ENCODE assay signal across 24 mouse cellular contexts in genomic region chr19:16954736-16955135, GRCm38 (mm10). TPM values are rescaled to one million over a fixed set of nuclear protein-coding genes. Genes with fewer than 3 reads are reported as not detected.
DNase-seq lines count a peak whose midpoint lies in the region; ATAC-seq and TF ChIP-seq lines count a peak whose summit lies in the region.
"Had no signal": no experiment of that assay in that cellular context is flagged by ENCODE, and none has a peak within 500 bp of the region (broad histone marks: within the 10 kb centered on the region; RNA-seq: fewer than 3 reads in every experiment).

No protein-coding gene starts in this region.

- H3K4me2 ChIP-seq in embryonic facial prominence, embryonic 14.5 days (ENCODE audit: low read depth, low read length), result no peak overlapping the region
- no peak overlapping the region; the same call in 1 of the 2 replicates for H3K4me2 ChIP-seq in hindbrain, postnatal 0 days (ENCODE audit: low read depth, low read length)
- no peak overlapping the region for H3K4me2 ChIP-seq in neural tube, embryonic 13.5 days
- H3K4me2 ChIP-seq in neural tube, embryonic 15.5 days, result no peak overlapping the region
- H3K4me2 ChIP-seq: intestine, embryonic 15.5 days had no signal

- ATAC-seq in embryonic facial prominence, embryonic 14.5 days (ENCODE audit: low read depth), result no peak
- no peak for ATAC-seq in hindbrain, postnatal 0 days
- ATAC-seq in neural tube, embryonic 13.5 days (ENCODE audit: low read depth), result no peak
- no peak; the same call in 1 of the 2 replicates for ATAC-seq in neural tube, embryonic 15.5 days (ENCODE audit: low FRiP score)
- ATAC-seq in megakaryocyte, adult 5-6 weeks (ENCODE audit: poor library complexity, severe bottlenecking), result no peak
- ATAC-seq: CD4-positive, CD25-positive, alpha-beta regulatory T cell, adult 4 months had no signal

- no peak overlapping the region for H3K27ac ChIP-seq in embryonic facial prominence, embryonic 14.5 days (replicated peaks; ENCODE audit: low read depth, low read length)
- no peak overlapping the region for H3K27ac ChIP-seq in embryonic facial prominence, embryonic 10.5 days (replicated peaks)
- no peak overlapping the region for H3K27ac ChIP-seq in hindbrain, postnatal 0 days
- H3K27ac ChIP-seq in hindbrain, embryonic 10.5 days, result no peak overlapping the region
- no peak overlapping the region for H3K27ac ChIP-seq in neural tube, embryonic 13.5 days (replicated peaks)
- no peak overlapping the region for H3K27ac ChIP-seq in neural tube, embryonic 15.5 days (replicated peaks)
- H3K27ac ChIP-seq: embryonic facial prominence, embryonic 12.5 days; forebrain, embryonic 12.5 days; forebrain, embryonic 15.5 days; gastrocnemius, adult 2 months; hindbrain, embryonic 12.5 days; intestine, embryonic 15.5 days had no signal

- no peaks in the 10 kb centered on the region for H3K36me3 ChIP-seq in embryonic facial prominence, embryonic 14.5 days (ENCODE audit: control insufficient read depth, insufficient read depth, low read length)
- no peaks in the 10 kb centered on the region for H3K36me3 ChIP-seq in embryonic facial prominence, embryonic 10.5 days (replicated peaks)
- H3K36me3 ChIP-seq in hindbrain, postnatal 0 days (ENCODE audit: insufficient read depth, low read length), result no peaks in the 10 kb centered on the region
- no peaks in the 10 kb centered on the region for H3K36me3 ChIP-seq in hindbrain, embryonic 10.5 days
- H3K36me3 ChIP-seq in neural tube, embryonic 13.5 days, result no peaks in the 10 kb centered on the region
- no peaks in the 10 kb centered on the region for H3K36me3 ChIP-seq in neural tube, embryonic 15.5 days
- H3K36me3 ChIP-seq: embryonic facial prominence, embryonic 12.5 days; forebrain, embryonic 12.5 days; forebrain, embryonic 15.5 days; heart, embryonic 13.5 days; hindbrain, embryonic 12.5 days; hindbrain, embryonic 15.5 days; intestine, embryonic 15.5 days had no signal

- TF ChIP-seq CTCF in hindbrain, postnatal 0 days (IDR thresholded peaks at IDR 0.05; ENCODE audit: low read depth), result no peak

- H3K27me3 ChIP-seq in embryonic facial prominence, embryonic 14.5 days (replicated peaks; ENCODE audit: control insufficient read depth, insufficient read depth, low read length), result peaks cover 16% of the 10 kb centered on the region
- H3K27me3 ChIP-seq in embryonic facial prominence, embryonic 10.5 days (replicated peaks; ENCODE audit: low read depth, poor library complexity, severe bottlenecking), result peaks cover 62% of the 10 kb centered on the region
- no peaks in the 10 kb centered on the region; the same call in 1 of the 2 replicates for H3K27me3 ChIP-seq in hindbrain, postnatal 0 days (ENCODE audit: insufficient read depth, low read length)
- H3K27me3 ChIP-seq in hindbrain, embryonic 10.5 days (ENCODE audit: insufficient read depth, poor library complexity, severe bottlenecking), result peaks cover 41% of the 10 kb centered on the region
- H3K27me3 ChIP-seq in neural tube, embryonic 13.5 days, result peaks cover 63% of the 10 kb centered on the region
- H3K27me3 ChIP-seq in neural tube, embryonic 15.5 days (replicated peaks), result peaks cover 32% of the 10 kb centered on the region

- peak; percentile 4 for DNase-seq in embryonic facial prominence, embryonic 14.5 days (ENCODE audit: low spot score)
- DNase-seq in embryonic facial prominence, embryonic 10.5 days (ENCODE audit: low spot score), result no peak
- DNase-seq in hindbrain, postnatal 0 days (ENCODE audit: low spot score), result peak; percentile 59
- no peak for DNase-seq in hindbrain, embryonic 10.5 days (ENCODE audit: low spot score)
- DNase-seq in retina, postnatal 1 day, result peak; percentile 56
- DNase-seq: adrenal gland, postnatal 14 days; cerebellum, adult 11-12 months; gastrocnemius, adult 2 months; gastrocnemius, postnatal 14 days; heart, postnatal 14 days; heart, postnatal 4 days had no signal

- peaks cover 9% of the 10 kb centered on the region for H3K4me1 ChIP-seq in embryonic facial prominence, embryonic 14.5 days (ENCODE audit: control insufficient read depth, insufficient read depth, low read length)
- peaks cover 20% of the 10 kb centered on the region for H3K4me1 ChIP-seq in embryonic facial prominence, embryonic 10.5 days
- H3K4me1 ChIP-seq in hindbrain, postnatal 0 days (ENCODE audit: insufficient read depth, low read length), result peaks cover 6% of the 10 kb centered on the region
- peaks cover 20% of the 10 kb centered on the region for H3K4me1 ChIP-seq in hindbrain, embryonic 10.5 days (replicated peaks)
- peaks cover 16% of the 10 kb centered on the region for H3K4me1 ChIP-seq in neural tube, embryonic 13.5 days (replicated peaks)
- peaks cover 15% of the 10 kb centered on the region for H3K4me1 ChIP-seq in neural tube, embryonic 15.5 days

- 45% methylated on average over 6 of the region's 6 CpGs for WGBS in embryonic facial prominence, embryonic 14.5 days
- 76% methylated on average over 6 of the region's 6 CpGs for WGBS in embryonic facial prominence, embryonic 10.5 days
- WGBS in hindbrain, postnatal 0 days, result 54% methylated on average over 6 of the region's 6 CpGs
- 82% methylated on average over 6 of the region's 6 CpGs for WGBS in hindbrain, embryonic 10.5 days
- WGBS in neural tube, embryonic 13.5 days, result 78% methylated on average over 6 of the region's 6 CpGs
- 69% methylated on average over 6 of the region's 6 CpGs for WGBS in neural tube, embryonic 15.5 days

- H3K9ac ChIP-seq in embryonic facial prominence, embryonic 14.5 days (ENCODE audit: low read depth, low read length), result no peak overlapping the region
- no peak overlapping the region for H3K9ac ChIP-seq in hindbrain, postnatal 0 days (replicated peaks; ENCODE audit: low read length)
- peak overlapping the region; percentile 3; the same call in 1 of the 2 replicates for H3K9ac ChIP-seq in neural tube, embryonic 13.5 days
- no peak overlapping the region for H3K9ac ChIP-seq in neural tube, embryonic 15.5 days (replicated peaks)
- H3K9ac ChIP-seq: embryonic facial prominence, embryonic 12.5 days; forebrain, embryonic 15.5 days; heart, embryonic 13.5 days; intestine, embryonic 15.5 days had no signal

- no peaks in the 10 kb centered on the region for H3K9me3 ChIP-seq in embryonic facial prominence, embryonic 14.5 days (ENCODE audit: control insufficient read depth, low read length)
- no peaks in the 10 kb centered on the region for H3K9me3 ChIP-seq in embryonic facial prominence, embryonic 10.5 days
- no peaks in the 10 kb centered on the region for H3K9me3 ChIP-seq in hindbrain, postnatal 0 days (ENCODE audit: low read length)
- no peaks in the 10 kb centered on the region for H3K9me3 ChIP-seq in hindbrain, embryonic 10.5 days
- H3K9me3 ChIP-seq in neural tube, embryonic 13.5 days, result no peaks in the 10 kb centered on the region
- H3K9me3 ChIP-seq in neural tube, embryonic 15.5 days (replicated peaks), result no peaks in the 10 kb centered on the region
- H3K9me3 ChIP-seq: embryonic facial prominence, embryonic 12.5 days; forebrain, embryonic 12.5 days; forebrain, embryonic 15.5 days; heart, embryonic 13.5 days; hindbrain, embryonic 12.5 days; hindbrain, embryonic 15.5 days; intestine, embryonic 15.5 days had no signal

- H3K4me3 ChIP-seq in embryonic facial prominence, embryonic 14.5 days (ENCODE audit: low read depth, low read length), result no peak overlapping the region
- no peak overlapping the region for H3K4me3 ChIP-seq in embryonic facial prominence, embryonic 10.5 days
- no peak overlapping the region for H3K4me3 ChIP-seq in hindbrain, postnatal 0 days (ENCODE audit: low read length)
- H3K4me3 ChIP-seq in hindbrain, embryonic 10.5 days, result no peak overlapping the region
- H3K4me3 ChIP-seq in neural tube, embryonic 13.5 days, result no peak overlapping the region
- H3K4me3 ChIP-seq in neural tube, embryonic 15.5 days (replicated peaks), result no peak overlapping the region
- H3K4me3 ChIP-seq: erythroblast, embryonic 14.5 days; intestine, embryonic 15.5 days had no signal

RNA-seq across cellular contexts. Expression of gene Prune2, which starts 1.2 kb away (rescaled TPM):
- 5.8 and 5.9 TPM in 2 replicates for polyA plus RNA-seq in embryonic facial prominence, embryonic 14.5 days (2014; fragmentation: Nextera tagmentation; extraction: Ambion mirVana)
- 1.0 and 1.9 TPM in 2 replicates for polyA plus RNA-seq in embryonic facial prominence, embryonic 10.5 days (2016; fragmentation: Nextera tagmentation; extraction: Ambion mirVana)
- 15.1 and 17.4 TPM in 2 replicates for total RNA-seq in hindbrain, postnatal 0 days (2014; rRNA removed)
- polyA plus RNA-seq in hindbrain, postnatal 0 days (2015; fragmentation: Nextera tagmentation; extraction: Ambion mirVana), result 12.4 and 14.1 TPM in 2 replicates
- polyA plus RNA-seq in hindbrain, embryonic 10.5 days (2016; fragmentation: Nextera tagmentation; extraction: Ambion mirVana), result 1.7 and 1.9 TPM in 2 replicates
- 7.2 and 8.4 TPM in 2 replicates for polyA plus RNA-seq in neural tube, embryonic 13.5 days (2015; fragmentation: Nextera tagmentation; extraction: Ambion mirVana)
- polyA plus RNA-seq in neural tube, embryonic 15.5 days (2015; fragmentation: Nextera tagmentation; extraction: Ambion mirVana), result 9.5 and 11.5 TPM in 2 replicates
- 1.6 and 3.2 TPM in 2 replicates for total RNA-seq in megakaryocyte, adult 5-6 weeks (2015)
- total RNA-seq in megakaryocyte, adult 5-6 weeks (2017), result 2.0 and 3.4 TPM in 2 replicates
- total RNA-seq: MEL had no signal
- polyA plus RNA-seq: erythroblast, embryonic 14.5 days had no signal

Comparison
In these comparisons a context has a peak if more than half of its experiments do, and no peak if none do; other contexts are left out.
1. DNase-seq: peak in embryonic facial prominence, embryonic 14.5 days (single experiment), hindbrain, postnatal 0 days (single experiment) and retina, postnatal 1 day (single experiment); none in embryonic facial prominence, embryonic 10.5 days (single experiment) and hindbrain, embryonic 10.5 days (single experiment).